Mouse (Mus musculus) lung, embryonic 15.5 days (tissue): ENCODE measurements around the gene Mug2. TPM values are rescaled to one million over a fixed set of nuclear protein-coding genes. Genes with fewer than 3 reads are reported as not detected.
"Not testable (repeated sequence)": the region's sequence is repeated elsewhere in the genome, so short reads cannot be mapped to it uniquely, and the experiment has no call there.

Source experiments
- ATAC-seq: fragments of 200-750 bp; cut with Nextera tagmentation; 2 replicates; pipeline ENCODE4 v1.8.0; 2017; ENCODE audit warnings: moderate number of reproducible peaks, borderline replicate concordance; ENCODE audit not compliant: low FRiP score, low TSS enrichment; ENCODE audit errors: extremely low read depth
- H3K27ac ChIP-seq: fragments of 300-500 bp; sonication (generic); 2 replicates; pipeline ENCODE4 v1.5.1; 2015; ENCODE audit warnings: moderate library complexity, mild to moderate bottlenecking, inconsistent platforms
- H3K27me3 ChIP-seq: fragments of 300-500 bp; sonication (generic); 2 replicates; pipeline ENCODE4 v1.6.1; 2015; ENCODE audit warnings: inconsistent platforms
- H3K36me3 ChIP-seq: fragments of 300-500 bp; sonication (generic); 2 replicates; pipeline ENCODE4 v1.6.1; 2015; ENCODE audit warnings: inconsistent platforms
- H3K4me1 ChIP-seq: fragments of 300-500 bp; sonication (generic); 2 replicates; pipeline ENCODE4 v1.6.1; 2015; ENCODE audit warnings: inconsistent platforms
- H3K4me2 ChIP-seq: fragments of 300-500 bp; sonication (generic); 2 replicates; pipeline ENCODE4 v1.6.1; 2015; ENCODE audit warnings: inconsistent platforms, mild to moderate bottlenecking, moderate library complexity
- H3K4me3 ChIP-seq: fragments of 300-500 bp; sonication (generic); 2 replicates; pipeline ENCODE4 v1.5.1; 2015; ENCODE audit warnings: mild to moderate bottlenecking, inconsistent platforms
- H3K9ac ChIP-seq: fragments of 300-500 bp; sonication (generic); 2 replicates; pipeline ENCODE4 v1.6.1; 2015; ENCODE audit warnings: inconsistent platforms
- H3K9me3 ChIP-seq: fragments of 300-500 bp; sonication (generic); 2 replicates; pipeline ENCODE4 v1.6.1; 2016; ENCODE audit warnings: inconsistent platforms
- WGBS: fragments of 180-500 bp; shearing (Covaris S2); methylation state at CpG from one replicate; pipeline ENCODE4 v1.1.7; 2015; 5-methylcytosine and 5-hydroxymethylcytosine counted together
- polyA plus RNA-seq: library from polyadenylated mRNA; unstranded; fragments of >200 nt; fragmentation: Nextera tagmentation; extraction: Ambion mirVana; gene quantifications from 2 replicates; pipeline ENCODE4 v1.2.1, GENCODE M21; 2015

Mug2 gene
- polyA plus RNA-seq: not detected in 2 replicates

- not testable (repeated sequence) for H3K27ac ChIP-seq, H3K9me3 ChIP-seq, H3K4me3 ChIP-seq, H3K9ac ChIP-seq, H3K4me1 ChIP-seq, H3K36me3 ChIP-seq, H3K27me3 ChIP-seq, ATAC-seq, H3K4me2 ChIP-seq
- no CpG with 5 or more reads among the region's 3 CpGs for WGBS
Observed at GRCm38 (mm10) chr6:122006461-122006860, at the start of gene Mug2. Mug2 (plus strand) TSS chr6:122006761.

- H3K4me2 ChIP-seq, ATAC-seq, H3K4me1 ChIP-seq, H3K27ac ChIP-seq, H3K9me3 ChIP-seq, H3K9ac ChIP-seq, H3K4me3 ChIP-seq, H3K36me3 ChIP-seq, H3K27me3 ChIP-seq: not testable (repeated sequence)
- WGBS: 87% methylated on average over 16 of the region's 16 CpGs
Observed at GRCm38 (mm10) chr6:121957803-121958349, 48.7 kb upstream of the Mug2 start.

GRCm38 (mm10) chr6:121975701-121976100 is 30.9 kb upstream of the Mug2 start:
- no peaks in the 10 kb centered on the region for H3K9me3 ChIP-seq
- H3K4me3 ChIP-seq: no peak overlapping the region
- no peak for ATAC-seq
- WGBS: 74% methylated on average over 7 of the region's 7 CpGs
- no peaks in the 10 kb centered on the region for H3K36me3 ChIP-seq
- H3K4me1 ChIP-seq: no peaks in the 10 kb centered on the region
- H3K4me2 ChIP-seq: no peak overlapping the region
- H3K27me3 ChIP-seq: no peaks in the 10 kb centered on the region
- H3K27ac ChIP-seq: no peak overlapping the region
- H3K9ac ChIP-seq: no peak overlapping the region

- H3K4me3 ChIP-seq: no peak overlapping the region
- H3K4me1 ChIP-seq: no peaks in the 10 kb centered on the region
- no peak overlapping the region for H3K4me2 ChIP-seq
- H3K9me3 ChIP-seq: no peaks in the 10 kb centered on the region
- H3K27ac ChIP-seq: no peak overlapping the region
- H3K27me3 ChIP-seq: no peaks in the 10 kb centered on the region
- H3K9ac ChIP-seq: no peak overlapping the region
- no peak for ATAC-seq
- H3K36me3 ChIP-seq: no peaks in the 10 kb centered on the region
- 78% methylated on average over 4 of the region's 4 CpGs for WGBS
Observed at GRCm38 (mm10) chr6:122100904-122101303, 94.3 kb downstream of the Mug2 start.

- H3K4me3 ChIP-seq: no peak overlapping the region
- no peaks in the 10 kb centered on the region for H3K27me3 ChIP-seq
- no peak for ATAC-seq
- no peaks in the 10 kb centered on the region for H3K9me3 ChIP-seq
- H3K36me3 ChIP-seq: no peaks in the 10 kb centered on the region
- H3K27ac ChIP-seq: no peak overlapping the region
- no peak overlapping the region for H3K4me2 ChIP-seq
- H3K4me1 ChIP-seq: no peaks in the 10 kb centered on the region
- WGBS: 42% methylated on average over 1 of the region's 1 CpGs
- H3K9ac ChIP-seq: no peak overlapping the region
Observed at GRCm38 (mm10) chr6:122101671-122102070, 95.1 kb downstream of the Mug2 start.

GRCm38 (mm10) chr6:122116963-122117362 is 110.4 kb downstream of the Mug2 start:
- no peak for ATAC-seq
- no peaks in the 10 kb centered on the region for H3K27me3 ChIP-seq
- no peak overlapping the region for H3K27ac ChIP-seq
- H3K36me3 ChIP-seq: no peaks in the 10 kb centered on the region
- no peak overlapping the region for H3K9ac ChIP-seq
- no peak overlapping the region for H3K4me3 ChIP-seq
- H3K4me1 ChIP-seq: no peaks in the 10 kb centered on the region
- WGBS: 90% methylated on average over 24 of the region's 24 CpGs
- H3K9me3 ChIP-seq: no peaks in the 10 kb centered on the region; the same call in 1 of the 2 replicates
- no peak overlapping the region for H3K4me2 ChIP-seq

GRCm38 (mm10) chr6:122129521-122129920 is 123.0 kb downstream of the Mug2 start:
- Histone ChIP-seq H3K9ac (no peak overlapping the region), H3K36me3 (no peaks in the 10 kb centered on the region), H3K4me2 (no peak overlapping the region), H3K4me1 (no peaks in the 10 kb centered on the region), H3K27me3 (no peaks in the 10 kb centered on the region), H3K9me3 (no peaks in the 10 kb centered on the region), H3K4me3 (no peak overlapping the region), H3K27ac (no peak overlapping the region)
- no peak for ATAC-seq
- 44% methylated on average over 2 of the region's 2 CpGs for WGBS

Other genes with a start within 250 kb of the Mug2 start
- not detected in 2 replicates for gene Mug1, start 168.2 kb upstream of the Mug2 start, polyA plus RNA-seq